21 mouse cellular contexts compared by ENCODE assay signal in genomic region chr2:50669297-50669696, GRCm38 (mm10).
DNase-seq lines count a peak whose midpoint lies in the region; ATAC-seq and TF ChIP-seq lines count a peak whose summit lies in the region.
"Had no signal": no experiment of that assay in that cellular context is flagged by ENCODE, and none has a peak within 500 bp of the region (broad histone marks: within the 10 kb centered on the region; RNA-seq: fewer than 3 reads in every experiment).

No protein-coding gene starts in this region.

- no peaks in the 10 kb centered on the region for H3K27me3 ChIP-seq in heart, embryonic 10.5 days (ENCODE audit: insufficient read depth, poor library complexity, severe bottlenecking)
- H3K27me3 ChIP-seq: embryonic facial prominence, embryonic 12.5 days; embryonic facial prominence, embryonic 15.5 days; hindbrain, embryonic 12.5 days; hindbrain, embryonic 15.5 days had no signal

- H3K27ac ChIP-seq in heart, embryonic 10.5 days, result no peak overlapping the region
- H3K27ac ChIP-seq in bone marrow macrophage, adult 2 months (ENCODE audit: insufficient read depth, low read depth, low read length), result peak overlapping the region; percentile 95
- H3K27ac ChIP-seq: embryonic facial prominence, embryonic 12.5 days; embryonic facial prominence, embryonic 15.5 days; gastrocnemius, adult 2 months; hindbrain, embryonic 12.5 days; hindbrain, embryonic 15.5 days had no signal

- H3K4me1 ChIP-seq in heart, embryonic 10.5 days, result no peaks in the 10 kb centered on the region
- peaks cover 32% of the 10 kb centered on the region for H3K4me1 ChIP-seq in bone marrow macrophage, adult 2 months (ENCODE audit: control insufficient read depth, insufficient read depth, low read length)
- H3K4me1 ChIP-seq: embryonic facial prominence, embryonic 12.5 days; embryonic facial prominence, embryonic 15.5 days; hindbrain, embryonic 12.5 days had no signal

- no peak for TF ChIP-seq CTCF in bone marrow macrophage, adult 2 months (IDR thresholded peaks at IDR 0.05; ENCODE audit: low read depth, low read length)

- no peak for TF ChIP-seq POLR2A in bone marrow macrophage, adult 2 months (IDR thresholded peaks at IDR 0.05; ENCODE audit: borderline replicate concordance, low read depth, low read length)

- no peaks in the 10 kb centered on the region for H3K36me3 ChIP-seq in heart, embryonic 10.5 days
- H3K36me3 ChIP-seq: embryonic facial prominence, embryonic 12.5 days; embryonic facial prominence, embryonic 15.5 days; hindbrain, embryonic 12.5 days; hindbrain, embryonic 15.5 days had no signal

- peak; percentile 77 for ATAC-seq in granulocyte monocyte progenitor cell, adult 5-6 weeks (replicated peaks; ENCODE audit: poor library complexity, severe bottlenecking)
- peak; percentile 73 for ATAC-seq in megakaryocyte progenitor cell, adult 5-6 weeks (replicated peaks; ENCODE audit: poor library complexity)
- ATAC-seq: activated CD4-positive, CD25-positive, alpha-beta regulatory T cell, adult 4 months; forebrain, embryonic 14.5 days; forebrain, postnatal 0 days had no signal

- H3K4me3 ChIP-seq in heart, embryonic 10.5 days, result no peak overlapping the region
- H3K4me3 ChIP-seq in bone marrow macrophage, adult 2 months (ENCODE audit: insufficient read depth, low read length), result no peak overlapping the region
- H3K4me3 ChIP-seq: embryonic facial prominence, embryonic 12.5 days; embryonic facial prominence, embryonic 15.5 days; gastrocnemius, adult 2 months; hindbrain, embryonic 12.5 days; hindbrain, embryonic 15.5 days had no signal

- peak; percentile 73 for DNase-seq in heart, adult 11 months
- DNase-seq in heart, embryonic 10.5 days (ENCODE audit: low spot score), result no peak
- DNase-seq in gastrocnemius, postnatal 25 days, result no peak
- no peak for DNase-seq in kidney, adult 9 months
- DNase-seq: adrenal gland, adult 8-10 months; adrenal gland, postnatal 25 days; cerebellum, adult 11-12 months; cerebellum, adult 8-10 months; cerebellum, postnatal 10 days; forebrain, postnatal 0 days; gastrocnemius, adult 2 months; gastrocnemius, postnatal 14 days had no signal

- H3K9me3 ChIP-seq in heart, embryonic 10.5 days, result no peaks in the 10 kb centered on the region
- H3K9me3 ChIP-seq: embryonic facial prominence, embryonic 12.5 days; embryonic facial prominence, embryonic 15.5 days; hindbrain, embryonic 12.5 days; hindbrain, embryonic 15.5 days had no signal
